Mouse (Mus musculus) bone marrow, adult 2 months (tissue): Measurements from ENCODE around the gene Cc2d1b.

Experiments
- CTCF ChIP-seq: fragments of 200-500 bp; IDR thresholded peaks from 2 replicates; pipeline ENCODE4 v1.5.1; 2011; ENCODE audit warnings: low read length, control low read depth; ENCODE audit not compliant: control insufficient read depth, insufficient read depth
- POLR2A ChIP-seq: fragments of 200-500 bp; IDR thresholded peaks from 2 replicates; pipeline ENCODE4 v1.6.1; 2011; ENCODE audit warnings: low read depth, mild to moderate bottlenecking, control low read depth, low read length, borderline replicate concordance; ENCODE audit not compliant: control insufficient read depth

DNA sequence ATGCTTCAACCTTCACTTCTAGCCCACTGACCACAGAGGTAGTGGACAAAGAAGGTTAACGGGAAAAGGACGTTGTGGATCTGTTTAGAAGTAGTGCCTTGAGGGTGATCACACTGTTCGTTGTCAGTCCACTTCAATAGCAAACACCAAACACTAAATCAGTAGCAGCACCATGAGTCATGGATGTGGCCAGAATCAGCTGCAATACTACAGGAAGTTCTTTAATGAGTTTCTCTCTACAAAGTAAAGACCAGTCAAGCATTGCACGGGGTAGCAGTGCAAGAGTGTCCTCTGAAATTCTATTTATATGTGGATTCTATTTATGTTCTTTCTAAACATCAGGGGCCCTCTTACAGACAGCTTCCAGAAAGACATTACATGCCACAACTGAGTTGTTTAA, 21.4 kb upstream of the Cc2d1b start:
- TF ChIP-seq CTCF (no peak), POLR2A (no peak)
